Mouse (Mus musculus) liver, adult (tissue): ENCODE results near the gene Arhgef33.

Experiments used
- GATA4 ChIP-seq: IDR thresholded peaks from 2 replicates; pipeline ENCODE4 v1.6.1; 2014; ENCODE audit warnings: mild to moderate bottlenecking, low read length; ENCODE audit not compliant: insufficient replicate concordance

Arhgef33 gene

DNA sequence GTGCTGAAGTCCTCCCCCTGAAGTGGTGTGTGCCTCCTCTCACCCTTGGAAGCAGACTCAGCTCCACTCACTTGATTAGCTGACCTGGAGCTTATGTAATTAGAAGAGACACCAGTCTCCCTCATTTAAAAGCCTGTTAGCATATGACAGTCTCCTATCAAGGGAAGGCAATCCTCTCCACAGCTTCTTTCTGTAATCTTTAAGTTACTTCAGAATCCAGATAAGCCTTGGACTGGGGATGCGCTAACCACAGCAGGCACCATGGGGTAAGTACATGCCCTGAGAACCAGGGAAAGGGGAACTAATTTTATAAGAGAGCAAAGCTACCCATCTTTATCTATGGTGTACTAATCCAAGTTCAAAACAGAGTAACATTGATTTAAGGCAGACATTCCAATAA is at the start of gene Arhgef33:
TSS of gene Arhgef33 (plus strand) at position 157 of the 400 bp plus-strand sequence.
- no peak for TF ChIP-seq GATA4

DNA sequence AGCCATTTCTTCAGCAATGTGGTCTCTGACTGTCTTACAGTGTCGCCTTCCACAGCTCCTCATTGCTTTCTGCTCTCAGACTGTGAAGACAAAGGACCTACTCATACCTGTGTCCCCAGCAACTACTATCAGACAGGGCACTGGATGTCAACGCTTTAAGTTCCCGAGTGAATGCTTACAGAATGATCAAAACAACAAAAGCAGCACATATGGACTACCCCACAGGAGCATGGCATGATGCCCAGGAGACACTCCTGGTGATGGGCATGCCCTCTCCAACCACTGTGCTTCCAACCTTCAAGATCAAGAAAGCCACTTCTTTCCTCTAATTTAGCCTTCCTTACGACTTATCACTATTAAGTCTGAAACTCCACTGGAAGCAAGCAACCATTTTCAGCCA is 40.1 kb upstream of the Arhgef33 start:
- no peak for TF ChIP-seq GATA4

DNA sequence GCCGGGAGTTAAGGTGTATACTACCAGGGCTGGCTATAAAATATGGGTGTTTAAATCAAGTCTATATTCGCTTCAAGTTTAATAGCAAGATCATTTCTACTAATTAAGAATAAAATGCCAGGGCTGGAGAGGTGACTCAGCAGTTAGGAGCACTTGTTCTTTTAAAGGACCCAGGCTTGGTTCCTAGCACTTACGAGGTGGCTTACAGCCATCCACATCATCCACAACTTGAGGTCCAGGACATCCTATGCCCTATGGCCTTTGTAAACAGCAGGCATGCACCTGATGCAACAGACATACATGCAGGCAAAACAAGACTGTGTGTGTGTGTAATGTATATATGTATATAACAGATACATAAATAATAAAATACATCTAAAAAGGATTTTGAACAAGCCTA is 39.1 kb upstream of the Arhgef33 start:
- no peak for TF ChIP-seq GATA4

GRCm38 (mm10) chr17:80278255-80278654 is 29.0 kb upstream of the Arhgef33 start:
- TF ChIP-seq GATA4: no peak

DNA sequence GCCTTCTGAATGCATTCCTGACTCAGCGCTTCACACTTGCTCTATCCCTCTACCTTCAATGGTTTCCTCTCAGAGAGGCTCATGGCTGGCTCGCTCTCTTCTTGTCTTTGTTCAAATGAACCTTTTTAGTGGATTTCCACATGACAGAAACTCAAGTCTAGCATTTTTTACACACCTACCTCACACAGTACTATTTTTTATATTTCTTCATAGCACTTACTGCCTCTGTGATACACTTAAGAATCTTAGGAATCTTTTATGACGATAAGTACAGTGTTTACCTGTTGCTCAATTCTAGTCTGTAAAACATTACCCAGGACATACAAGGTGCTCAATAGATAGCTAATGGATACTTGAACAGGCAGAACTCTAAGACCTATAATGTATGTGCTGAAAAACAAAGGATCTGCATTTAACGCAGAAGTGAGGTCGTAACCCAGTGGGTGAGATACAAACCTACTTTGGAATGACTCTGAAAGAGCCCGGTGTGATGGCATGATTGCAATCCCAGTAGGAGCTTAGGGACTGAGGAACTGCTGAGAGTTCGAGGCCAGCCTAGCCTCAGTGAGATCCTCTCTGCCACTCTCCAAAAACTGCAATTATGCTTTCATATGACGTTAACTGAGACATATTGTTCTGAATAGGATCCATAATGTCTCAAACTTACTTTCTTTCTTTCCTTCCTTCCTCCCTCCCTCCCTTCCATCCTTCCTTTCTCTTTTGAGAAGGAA is 27.7 kb upstream of the Arhgef33 start:
- TF ChIP-seq GATA4: no peak

GRCm38 (mm10) chr17:80284446-80284845 is 22.8 kb upstream of the Arhgef33 start:
- TF ChIP-seq GATA4: peak; percentile 76; the same call in 1 of the 2 replicates

GRCm38 (mm10) chr17:80288012-80288411 is 19.2 kb upstream of the Arhgef33 start:
- TF ChIP-seq GATA4: no peak

DNA sequence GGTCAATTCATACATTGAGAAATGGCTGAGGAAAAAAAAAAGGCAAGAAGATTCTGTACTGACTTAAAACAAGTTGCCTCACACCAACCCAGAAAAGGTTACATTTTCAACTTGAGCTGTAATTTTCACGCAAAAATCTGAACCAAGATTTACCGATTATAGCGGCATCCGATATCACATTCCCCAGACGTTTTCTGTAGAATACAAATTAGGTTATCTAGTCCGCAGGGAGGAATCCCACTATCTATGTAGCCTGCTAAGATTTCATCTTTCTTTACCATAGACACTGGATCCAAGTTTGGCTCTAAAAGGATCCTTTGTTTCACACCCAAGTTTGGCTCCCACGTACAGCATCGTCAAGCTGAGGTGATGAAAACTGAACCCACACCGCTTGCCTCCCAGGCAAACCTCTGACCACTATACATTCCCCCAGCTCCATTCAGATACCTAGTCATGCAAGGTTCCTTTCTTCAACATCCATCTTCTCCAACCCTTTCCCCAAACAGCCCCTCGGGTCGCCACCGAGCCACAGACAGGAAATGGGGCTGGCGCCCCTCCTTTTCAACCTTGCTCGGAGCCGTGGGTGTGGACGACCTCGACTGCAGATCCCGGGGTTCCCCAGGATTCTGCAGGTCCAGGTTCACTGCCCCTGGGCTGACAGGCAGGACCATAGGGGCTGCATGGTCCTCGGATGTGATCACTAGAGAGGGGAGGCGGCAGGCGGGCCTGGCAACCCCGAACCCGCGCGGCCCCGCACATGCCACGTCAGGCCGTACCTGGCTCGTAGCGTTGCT is 17.7 kb upstream of the Arhgef33 start:
- no peak for TF ChIP-seq GATA4

DNA sequence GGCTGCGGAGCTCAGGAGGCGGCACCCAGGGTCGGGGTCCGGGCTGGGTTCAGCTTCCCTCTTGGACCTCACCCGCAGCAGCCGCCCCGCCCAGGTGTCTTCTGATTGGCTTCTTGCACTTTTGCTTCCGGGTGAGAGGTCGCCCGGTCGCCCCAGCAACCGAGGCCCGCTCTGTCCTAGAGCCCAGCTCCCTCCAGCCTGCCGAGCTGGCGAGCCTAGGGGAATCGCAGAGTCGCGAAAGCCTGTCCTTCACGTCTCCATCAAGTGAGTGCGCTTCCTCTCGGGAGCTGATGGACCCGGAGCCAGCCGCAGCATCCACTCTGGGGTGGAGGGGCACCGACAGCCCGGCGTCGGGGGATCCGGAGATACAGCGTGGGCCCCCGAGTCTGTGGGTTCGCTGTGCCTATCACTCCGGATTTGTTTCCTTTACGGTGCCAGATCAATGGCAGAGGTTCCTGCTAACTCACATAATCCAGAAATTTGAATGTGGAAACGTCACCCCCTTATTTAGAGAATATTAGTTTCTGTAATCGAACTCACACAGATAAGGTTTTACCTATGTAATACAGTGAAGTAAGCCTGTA is 17.0 kb upstream of the Arhgef33 start, which contains the start of the genes Morn2 and Dhx57:
TSS of gene Morn2 (plus strand) at position 130 of the 584 bp plus-strand sequence.
TSS of gene Dhx57 (minus strand) at position 403 of the 584 bp plus-strand sequence.
- TF ChIP-seq GATA4: peak; percentile 18; the same call in 1 of the 2 replicates

- TF ChIP-seq GATA4: no peak
These were observed 16.1 kb upstream of the Arhgef33 start for GRCm38 (mm10) chr17:80291148-80291547.

GRCm38 (mm10) chr17:80295258-80295657 is 11.9 kb upstream of the Arhgef33 start:
- TF ChIP-seq GATA4: no peak

GRCm38 (mm10) chr17:80298844-80299243 is 8.4 kb upstream of the Arhgef33 start:
- TF ChIP-seq GATA4: no peak

GRCm38 (mm10) chr17:80311761-80312160 is 4.6 kb downstream of the Arhgef33 start:
- TF ChIP-seq GATA4: no peak

- no peak for TF ChIP-seq GATA4
These were observed 5.2 kb downstream of the Arhgef33 start for GRCm38 (mm10) chr17:80312405-80312804.

- TF ChIP-seq GATA4: no peak
These were observed 15.0 kb downstream of the Arhgef33 start for GRCm38 (mm10) chr17:80322228-80322627.

DNA sequence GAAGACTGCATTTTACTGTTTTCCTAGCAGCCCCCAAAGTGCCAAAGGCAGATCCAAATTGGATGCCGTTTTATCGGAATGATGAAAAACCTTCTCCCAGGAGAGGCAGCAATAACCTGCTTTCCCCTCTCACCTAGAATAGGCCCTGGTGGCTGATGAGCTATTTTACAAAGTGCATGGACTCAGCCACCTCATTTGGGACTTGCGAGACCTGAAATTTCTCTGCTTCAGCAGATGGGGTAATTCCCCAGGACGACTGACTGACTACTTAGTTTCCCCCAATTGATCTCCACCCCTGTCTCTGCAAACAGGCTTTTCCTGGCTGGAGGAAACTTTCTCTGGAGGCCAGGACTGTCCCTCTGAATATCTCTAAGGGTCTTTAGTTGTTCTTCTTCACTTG is 15.8 kb downstream of the Arhgef33 start:
- no peak for TF ChIP-seq GATA4
